Mouse (Mus musculus): ENCODE results near the gene Fzd9.
"Not testable (repeated sequence)": the region's sequence is repeated elsewhere in the genome, so short reads cannot be mapped to it uniquely, and the experiment has no call there.

Gene Fzd9

DNA sequence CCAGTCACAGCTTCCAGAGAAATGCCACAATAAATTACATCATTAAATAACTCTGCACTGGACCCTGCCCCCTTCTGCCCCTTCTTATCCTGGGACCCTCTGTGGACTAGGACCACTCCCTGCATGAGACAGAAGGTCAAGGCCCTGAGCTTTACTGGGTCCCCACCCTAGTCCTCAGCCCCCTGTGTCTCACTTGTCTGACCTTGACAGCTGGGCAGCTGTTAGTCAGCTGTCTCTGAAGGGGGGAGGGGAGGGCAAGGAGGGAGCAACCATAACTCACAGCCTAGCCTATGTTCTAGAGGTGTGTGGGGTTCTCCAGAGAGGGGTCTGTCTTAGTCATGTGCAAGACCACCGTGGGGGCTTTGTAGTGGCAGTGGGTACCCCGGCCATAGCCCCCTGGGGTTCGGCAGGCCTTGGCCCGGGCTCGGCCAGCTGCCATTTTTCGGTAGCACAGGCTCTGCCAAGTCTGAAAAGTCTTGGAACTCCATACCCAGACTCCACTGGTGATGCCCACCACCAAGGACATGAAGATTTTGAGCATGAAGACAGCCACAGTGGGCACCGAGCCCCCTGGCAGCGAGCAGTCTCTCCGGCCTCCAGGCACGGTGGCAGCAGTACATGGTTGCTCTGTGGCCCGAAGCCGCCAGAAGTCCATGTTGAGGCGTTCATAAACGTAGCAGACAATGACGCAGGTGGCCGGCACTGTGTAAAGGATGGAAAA lies 1.9 kb downstream of the Fzd9 start:
- no peak for DNase-seq (ENCODE audit: extremely low read depth, insufficient read length, low spot score)

DNA sequence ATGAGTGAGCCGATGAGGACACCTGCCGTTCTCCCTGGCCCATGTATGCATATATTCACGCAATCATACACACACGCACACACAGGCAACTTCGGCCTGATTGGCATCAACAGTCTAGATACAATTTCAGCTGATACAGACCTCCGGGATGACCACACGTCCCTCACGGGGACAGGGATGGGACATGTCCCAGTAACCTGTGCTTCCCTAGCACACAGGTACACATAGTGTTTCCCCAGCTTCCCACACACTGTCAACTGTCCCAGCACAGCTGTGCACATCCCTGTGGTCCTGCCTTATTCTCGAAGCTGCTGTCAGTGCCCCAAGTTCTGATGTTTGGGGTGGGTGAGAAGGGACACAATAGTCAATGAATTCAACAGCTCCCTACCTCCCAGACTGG lies 3.7 kb downstream of the Fzd9 start:
- DNase-seq (ENCODE audit: extremely low read depth, insufficient read length, low spot score): no peak

DNA sequence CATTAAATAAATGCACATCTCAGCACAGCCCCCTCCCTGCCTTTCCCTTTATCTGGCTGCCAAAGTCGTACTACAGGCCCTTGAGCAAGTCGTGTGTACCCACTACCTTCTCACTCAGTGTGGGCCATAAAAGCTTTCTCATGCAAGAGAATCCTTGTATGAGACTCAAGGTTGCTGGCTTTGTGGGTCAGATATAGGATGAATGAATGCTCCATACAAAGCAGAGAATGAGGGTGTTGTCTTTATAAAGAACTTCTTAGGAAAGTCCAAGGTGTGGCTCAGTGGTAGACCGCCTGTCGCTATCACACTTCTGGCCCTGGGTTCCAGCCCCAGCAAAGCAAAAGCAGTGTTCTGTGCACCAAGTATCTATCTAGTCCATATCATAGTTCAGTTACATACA lies 4.5 kb downstream of the Fzd9 start:
- DNase-seq (ENCODE audit: extremely low read depth, insufficient read length, low spot score): no peak

DNA sequence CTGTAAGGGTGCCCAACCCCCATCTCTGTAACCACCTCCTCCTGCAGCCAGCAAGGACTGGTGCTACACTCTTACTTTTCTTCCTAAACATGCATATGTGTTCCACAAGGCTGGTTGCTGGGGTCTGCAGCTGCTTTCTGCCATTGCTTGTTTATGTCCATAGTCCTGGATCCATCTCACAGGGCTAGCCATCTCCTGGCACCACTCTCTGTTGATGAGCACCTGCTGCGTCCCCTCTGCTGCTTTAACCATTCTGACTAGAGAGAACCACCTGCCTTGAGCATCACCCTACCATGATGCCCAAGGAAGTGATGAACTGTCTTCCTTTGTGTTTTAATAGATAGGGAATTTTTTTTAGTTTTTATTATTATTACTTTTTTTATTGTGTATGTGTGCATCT lies 7.9 kb downstream of the Fzd9 start:
- no peak for DNase-seq (ENCODE audit: extremely low read depth, insufficient read length, low spot score)

DNA sequence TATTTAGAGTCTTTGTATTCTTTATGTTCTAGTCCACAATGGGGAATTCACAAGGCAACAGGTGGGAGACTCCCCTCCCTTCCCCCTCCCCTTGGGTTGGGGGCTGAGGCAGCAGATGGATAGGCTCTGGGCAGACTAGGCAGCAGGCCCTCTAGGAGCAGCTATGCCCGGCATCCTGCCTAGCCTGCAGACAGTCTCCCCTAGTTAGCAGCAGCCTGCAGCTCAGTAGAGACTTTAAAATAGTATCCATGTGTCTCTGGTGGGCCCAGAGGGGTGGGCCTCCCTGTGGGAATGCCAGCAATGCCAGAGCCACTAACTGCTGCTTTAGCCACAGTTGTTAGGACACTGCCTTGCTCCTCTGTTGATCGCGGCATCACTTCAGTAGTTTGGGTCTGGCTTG lies 8.4 kb downstream of the Fzd9 start:
- DNase-seq (ENCODE audit: extremely low read depth, insufficient read length, low spot score): no peak

DNA sequence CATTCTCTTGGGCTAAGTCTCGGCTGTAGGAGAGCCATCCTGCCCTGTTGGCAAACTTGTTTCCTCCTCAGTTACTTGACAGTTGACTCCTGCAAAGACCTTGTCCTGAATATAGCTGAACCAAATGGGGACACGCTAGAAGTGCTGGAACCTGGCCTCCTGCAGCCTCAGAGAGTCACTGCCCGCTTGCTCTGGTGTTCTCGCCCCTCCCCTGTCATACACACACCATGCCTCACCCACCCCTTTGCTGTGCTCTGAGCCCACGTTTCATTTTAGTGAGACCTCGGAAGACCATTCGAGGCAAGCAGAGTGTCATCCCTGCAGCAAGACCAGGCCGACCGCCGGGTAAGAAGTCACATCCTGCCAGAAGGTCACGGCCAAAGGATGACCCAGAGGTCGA lies 8.9 kb downstream of the Fzd9 start:
- no peak for DNase-seq (ENCODE audit: extremely low read depth, insufficient read length, low spot score)

DNA sequence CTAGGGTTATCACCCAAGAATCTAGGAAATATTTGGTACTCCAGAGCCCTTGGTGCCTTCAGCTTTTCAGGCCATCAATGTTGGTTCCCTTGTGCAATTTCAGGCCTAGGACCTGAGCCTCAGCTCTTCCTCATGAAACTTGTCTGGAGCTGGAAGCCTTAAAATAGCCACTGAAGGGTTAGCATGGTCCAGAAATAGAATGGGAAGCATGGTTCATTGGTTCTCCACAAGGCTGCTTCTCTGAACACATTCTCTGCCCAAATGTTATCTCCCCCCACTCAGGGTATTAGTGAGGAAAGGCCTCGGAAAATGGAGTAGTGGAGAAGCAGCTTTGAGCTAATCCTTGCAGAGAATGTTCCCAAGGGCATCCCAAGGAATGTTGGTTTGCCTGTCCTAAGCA lies 9.6 kb downstream of the Fzd9 start:
- DNase-seq (ENCODE audit: extremely low read depth, insufficient read length, low spot score): no peak

DNA sequence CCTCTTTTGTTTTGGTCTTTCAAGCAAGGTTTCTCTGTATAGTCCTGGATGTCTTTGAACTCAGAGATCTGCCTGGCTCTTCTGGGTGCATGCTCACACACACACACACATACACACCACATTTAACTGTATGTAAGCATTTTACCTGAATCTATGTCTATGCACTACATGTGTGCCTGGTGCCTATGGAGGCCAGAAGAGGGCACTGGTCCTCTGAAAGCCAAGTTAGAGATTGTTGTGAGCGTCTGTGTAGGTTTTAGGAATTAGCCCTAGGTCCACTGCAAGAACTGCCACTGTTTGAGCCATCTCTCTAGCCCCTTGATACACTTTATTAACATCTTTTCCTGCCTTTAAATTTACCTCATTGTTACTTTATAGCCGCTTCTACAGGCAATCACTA lies 12.2 kb downstream of the Fzd9 start:
- DNase-seq (ENCODE audit: extremely low read depth, insufficient read length, low spot score): no peak

DNA sequence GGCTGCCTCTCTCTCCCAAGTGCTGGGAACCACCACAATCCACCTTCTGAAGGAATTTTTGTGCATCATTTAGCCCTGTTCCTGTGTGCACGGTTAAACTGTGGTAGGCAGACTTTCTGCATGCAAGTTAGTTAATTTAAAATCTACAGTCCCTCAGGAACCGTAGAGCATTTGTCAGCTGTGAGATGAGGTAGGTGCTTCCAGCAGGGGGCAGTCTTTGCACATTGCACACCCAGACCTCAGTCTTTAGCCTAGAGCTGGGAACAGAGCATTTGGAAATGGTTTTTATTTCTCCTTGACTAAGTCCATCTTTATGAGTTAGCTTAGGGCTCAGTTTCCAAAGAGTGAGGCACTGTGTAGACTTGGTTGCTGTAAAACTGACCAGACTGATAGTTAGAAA lies 14.5 kb downstream of the Fzd9 start:
- DNase-seq (ENCODE audit: extremely low read depth, insufficient read length, low spot score): no peak

DNA sequence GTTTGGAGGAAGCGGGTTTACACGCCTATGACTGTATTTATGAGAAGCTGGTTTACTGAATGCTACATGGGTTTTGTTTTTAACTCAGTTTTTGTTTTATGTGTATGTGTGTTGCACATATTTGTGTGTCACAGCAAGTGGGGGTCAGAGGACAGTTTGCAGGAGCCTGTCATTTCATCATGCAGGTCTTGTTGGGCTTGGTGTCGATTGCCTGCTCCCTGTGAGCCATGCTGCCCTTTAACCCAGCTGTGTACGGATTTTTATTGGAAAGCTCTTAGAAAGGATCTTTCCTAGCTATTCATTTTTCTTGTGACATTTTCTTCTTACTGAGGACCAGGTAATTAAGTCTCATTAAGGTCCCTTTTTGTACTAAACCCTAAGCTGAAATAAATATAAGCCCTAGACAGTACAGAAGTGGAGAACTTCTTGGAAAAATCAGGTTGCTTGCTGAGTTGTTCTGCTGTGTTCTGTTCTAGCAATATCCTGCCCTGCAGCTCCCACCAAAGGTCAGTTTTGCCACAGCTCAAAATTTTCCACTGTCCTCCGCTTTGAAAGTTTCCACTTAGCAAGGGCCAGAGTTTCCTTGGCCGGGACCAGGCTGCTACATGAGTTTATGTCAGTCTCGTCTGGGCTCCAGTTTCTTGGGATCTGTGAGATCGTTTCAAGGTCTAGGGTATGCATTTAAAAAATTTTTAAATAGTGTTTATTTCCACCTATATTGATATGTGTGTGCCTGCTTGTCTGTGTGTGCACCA lies 17.7 kb downstream of the Fzd9 start:
- no peak for DNase-seq (ENCODE audit: extremely low read depth, insufficient read length, low spot score)

DNA sequence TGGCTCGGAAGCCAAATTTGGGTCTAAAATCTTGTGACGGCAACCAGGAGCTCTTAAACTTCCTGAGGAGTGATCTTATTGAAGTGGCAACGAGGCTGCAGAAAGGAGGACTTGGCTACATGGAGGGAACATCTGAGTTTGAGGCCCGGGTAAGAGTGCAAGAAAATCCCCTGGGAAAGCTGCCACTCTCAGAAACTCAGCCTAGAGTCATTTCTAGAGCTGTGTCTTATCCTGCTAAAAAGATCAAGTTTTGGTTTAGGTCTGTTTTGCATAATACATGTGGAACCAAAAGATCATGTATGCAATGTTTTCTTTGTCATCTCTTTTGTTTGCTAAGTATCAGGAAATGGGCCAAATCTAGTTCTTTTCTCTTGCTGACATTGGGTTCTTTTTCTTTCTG lies 20.8 kb downstream of the Fzd9 start:
- DNase-seq (ENCODE audit: extremely low read depth, insufficient read length, low spot score): no peak

DNA sequence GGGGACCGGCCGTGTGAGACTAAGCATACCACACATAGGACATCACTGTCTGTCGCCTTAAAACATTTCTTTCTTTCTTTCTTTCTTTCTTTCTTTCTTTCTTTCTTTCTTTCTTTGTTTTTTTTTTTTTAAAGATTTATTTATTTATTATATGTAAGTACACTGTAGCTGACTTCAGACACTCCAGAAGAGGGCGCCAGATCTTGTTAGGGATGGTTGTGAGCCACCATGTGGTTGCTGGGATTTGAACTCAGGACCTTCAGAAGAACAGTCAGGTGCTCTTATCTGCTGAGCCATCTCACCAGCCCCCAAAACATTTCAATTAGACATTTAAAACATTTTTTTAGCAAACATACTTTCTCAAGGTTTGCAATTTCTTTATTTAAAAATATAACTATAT lies 25.2 kb downstream of the Fzd9 start:
- DNase-seq (ENCODE audit: extremely low read depth, insufficient read length, low spot score): not testable (repeated sequence)

DNA sequence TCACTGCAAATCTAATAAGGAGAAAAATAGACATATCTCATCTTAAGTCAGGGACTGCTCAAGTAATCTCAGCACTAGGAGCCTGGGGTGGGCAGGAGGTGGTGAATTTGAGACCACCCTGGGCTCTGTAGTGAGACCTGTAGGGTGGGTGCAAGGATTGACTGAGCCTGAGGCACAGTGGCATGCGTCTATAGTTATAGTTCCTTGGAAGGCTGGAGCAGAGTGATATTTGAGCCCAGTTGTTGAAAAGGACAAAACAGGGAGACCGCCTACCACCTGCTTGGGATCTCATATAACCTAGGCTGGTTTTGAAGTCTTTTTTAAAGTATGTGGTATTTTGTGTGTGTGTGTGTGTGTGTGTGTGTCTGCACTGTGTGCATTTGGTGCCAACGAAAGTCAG lies 26.9 kb downstream of the Fzd9 start:
- DNase-seq (ENCODE audit: extremely low read depth, insufficient read length, low spot score): no peak

DNA sequence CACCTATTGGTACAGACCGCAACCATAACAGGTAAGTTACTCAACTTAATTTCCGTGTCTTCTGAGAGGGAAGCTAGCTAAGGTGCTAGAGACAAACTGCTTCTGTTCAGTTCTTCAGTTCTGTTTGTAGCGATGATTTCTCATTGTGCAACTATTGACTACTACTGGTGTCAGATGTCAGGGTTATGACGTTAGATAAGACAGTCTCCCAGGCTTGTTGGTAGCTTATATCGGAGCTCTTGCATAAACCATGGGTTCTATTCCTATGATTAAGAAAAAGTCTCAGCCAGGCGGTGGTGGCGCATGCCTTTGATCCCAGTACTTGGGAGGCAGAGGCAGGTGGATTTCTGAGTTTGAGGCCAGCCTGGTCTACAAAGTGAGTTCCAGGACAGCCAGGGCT lies 29.0 kb downstream of the Fzd9 start:
- no peak for DNase-seq (ENCODE audit: extremely low read depth, insufficient read length, low spot score)

DNA sequence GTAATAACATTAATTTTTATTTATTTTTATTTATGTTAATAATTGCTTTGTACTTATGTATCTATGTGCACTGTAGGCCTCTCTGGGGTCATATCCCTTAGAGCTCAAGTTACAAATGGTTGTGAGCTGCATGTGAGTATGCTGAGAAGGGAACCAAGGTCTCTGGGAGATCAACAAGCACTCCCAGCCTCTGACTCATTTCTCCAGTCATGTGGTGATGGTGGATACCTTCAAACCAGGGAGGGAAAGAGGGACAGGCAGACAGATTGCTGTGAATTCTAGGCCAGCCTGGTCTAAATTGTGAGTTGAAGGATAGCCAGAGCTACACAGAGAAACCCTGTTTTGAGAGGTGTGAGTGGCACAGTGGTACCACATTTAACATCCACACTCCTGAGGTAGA lies 30.1 kb downstream of the Fzd9 start:
- DNase-seq (ENCODE audit: extremely low read depth, insufficient read length, low spot score): no peak

DNA sequence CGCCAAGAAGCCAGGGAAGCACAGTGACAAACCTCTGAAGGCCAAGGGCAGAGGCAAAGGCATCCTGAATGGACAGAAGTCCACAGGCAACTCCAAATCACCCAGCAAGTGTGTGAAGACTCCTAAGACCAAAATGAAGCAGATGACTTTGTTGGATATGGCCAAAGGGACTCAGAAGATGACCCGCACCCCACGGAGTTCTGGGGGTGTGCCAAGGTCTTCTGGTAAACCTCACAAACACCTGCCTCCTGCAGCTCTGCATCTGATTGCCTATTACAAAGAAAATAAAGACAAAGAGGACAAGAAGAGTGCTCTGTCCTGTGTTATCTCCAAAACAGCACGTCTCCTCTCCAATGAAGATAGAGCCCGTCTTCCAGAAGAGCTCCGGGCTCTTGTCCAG lies 34.2 kb downstream of the Fzd9 start:
- no peak for DNase-seq (ENCODE audit: extremely low read depth, insufficient read length, low spot score)

DNA sequence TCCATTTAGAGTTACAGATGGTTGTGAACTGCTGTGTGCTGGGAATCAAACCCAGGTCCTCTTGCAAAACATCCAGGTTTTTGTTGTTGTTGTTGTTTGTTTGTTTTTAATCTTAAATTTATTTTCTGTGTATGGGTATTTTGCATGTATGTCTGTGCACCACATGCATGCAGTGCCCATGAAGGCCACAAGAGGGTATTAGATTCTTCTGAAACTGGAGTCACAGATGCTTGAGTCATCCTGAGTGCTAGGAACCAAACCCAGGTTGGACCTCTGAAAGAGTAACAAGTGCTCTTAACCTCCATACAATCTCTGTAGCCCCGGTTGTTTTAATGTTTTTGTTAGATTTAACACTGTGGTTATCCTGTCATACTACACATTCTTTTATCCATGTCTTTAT lies 42.8 kb downstream of the Fzd9 start:
- DNase-seq (ENCODE audit: extremely low read depth, insufficient read length, low spot score): no peak

DNA sequence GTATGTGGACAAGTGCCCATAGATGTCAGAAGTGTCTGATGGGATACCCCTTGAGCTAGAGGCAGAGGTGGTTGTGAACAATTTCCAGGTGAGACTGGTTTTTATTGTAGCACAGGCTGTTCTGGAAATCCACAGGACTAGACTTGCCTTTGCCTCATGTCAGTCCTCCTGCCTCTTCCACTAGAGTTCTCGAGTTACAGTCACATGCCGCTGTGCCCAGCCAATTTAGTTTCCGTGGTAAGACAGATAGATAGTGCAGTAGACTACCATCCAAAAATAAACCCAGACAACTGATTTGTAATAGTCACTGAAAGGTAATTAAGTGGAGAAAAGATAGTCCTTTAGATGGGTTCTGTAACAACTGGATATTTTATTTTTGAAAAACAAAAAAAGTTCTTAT lies 48.3 kb downstream of the Fzd9 start:
- no peak for DNase-seq (ENCODE audit: extremely low read depth, insufficient read length, low spot score)
